Comparison of ENCODE assay signal across 7 mouse cellular contexts in the genomic region with DNA sequence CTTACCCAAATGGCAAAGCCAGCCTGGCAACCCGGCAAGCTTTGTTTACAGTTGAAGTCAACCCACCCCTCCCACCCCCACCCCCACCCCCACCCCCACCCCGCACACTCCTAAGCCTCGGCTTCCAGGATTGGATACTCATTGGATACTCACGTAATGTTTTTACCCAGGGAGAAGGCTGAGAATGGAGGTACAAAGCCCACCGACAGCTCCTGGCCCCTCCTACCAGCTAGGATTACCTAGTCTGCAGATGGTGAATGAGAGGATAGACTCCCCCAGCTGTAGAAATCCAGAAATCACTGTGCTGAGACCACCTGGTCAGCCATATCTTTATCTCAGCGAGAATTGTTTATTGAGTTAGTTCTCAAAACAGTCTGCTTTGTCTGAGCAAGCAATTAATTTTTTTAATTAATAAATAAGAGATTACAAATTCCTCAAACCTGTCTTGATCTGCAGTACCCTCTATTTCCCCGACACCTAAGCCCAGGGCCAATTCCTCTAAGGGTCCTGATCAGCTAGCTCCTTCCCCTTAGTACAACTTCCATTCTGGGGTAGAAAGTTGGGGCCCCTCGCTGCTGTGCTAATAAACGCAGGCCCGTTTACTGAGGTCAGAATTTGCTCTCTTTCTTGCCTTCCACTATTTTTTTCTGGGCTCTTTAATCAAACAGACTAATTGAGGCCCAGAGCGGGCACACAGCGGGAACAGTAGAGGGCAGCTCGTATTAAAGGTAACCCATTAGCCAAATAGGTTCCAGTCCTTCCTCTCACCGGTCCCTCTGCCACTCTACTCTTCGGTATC. TPM values are rescaled to one million over a fixed set of nuclear protein-coding genes. Genes with fewer than 3 reads are reported as not detected.
DNase-seq lines count a peak whose midpoint lies in the region; ATAC-seq and TF ChIP-seq lines count a peak whose summit lies in the region.

No protein-coding gene starts in this region.

- peak overlapping the region; percentile 76 for H3K9ac ChIP-seq in liver, adult 2 months (ENCODE audit: low read depth, low read length)
- H3K9ac ChIP-seq in limb, embryonic 11.5 days (ENCODE audit: low read length) = no peak overlapping the region

- no peak for TF ChIP-seq CTCF in liver, adult 2 months (IDR thresholded peaks at IDR 0.05; ENCODE audit: low read depth, low read length)
- TF ChIP-seq CTCF in small intestine, adult 2 months (IDR thresholded peaks at IDR 0.05; ENCODE audit: extremely low read depth, insufficient read length, insufficient replicate concordance, low read depth, low read length) = no peak

- no peak for DNase-seq in liver, adult 2 months (ENCODE audit: extremely low read depth, low read depth, low spot score)
- no peak for DNase-seq in liver
- peak; percentile 47 for DNase-seq in limb, embryonic 11.5 days (ENCODE audit: low spot score)
- DNase-seq in right cerebral cortex, adult 18-20 months = no peak

- no peaks in the 10 kb centered on the region for H3K27me3 ChIP-seq in liver, adult 2 months (ENCODE audit: control insufficient read depth, insufficient read depth, low read length)
- no peaks in the 10 kb centered on the region for H3K27me3 ChIP-seq in limb, embryonic 11.5 days (ENCODE audit: control insufficient read depth, insufficient read depth, low read length)
- no peaks in the 10 kb centered on the region for H3K27me3 ChIP-seq in small intestine, adult 2 months (ENCODE audit: control insufficient read depth, insufficient read depth, low read length)

- no peaks in the 10 kb centered on the region for H3K36me3 ChIP-seq in liver, adult 2 months (ENCODE audit: control insufficient read depth, insufficient read depth, low read length)
- H3K36me3 ChIP-seq in limb, embryonic 11.5 days (ENCODE audit: control insufficient read depth, insufficient read depth, low read length) = no peaks in the 10 kb centered on the region
- H3K36me3 ChIP-seq in small intestine, adult 2 months (ENCODE audit: control insufficient read depth, insufficient read depth, low read length) = no peaks in the 10 kb centered on the region

- peak overlapping the region; percentile 85 for H3K27ac ChIP-seq in liver, adult 2 months (replicated peaks; ENCODE audit: insufficient read depth, low read depth, low read length)
- peak overlapping the region; percentile 57 for H3K27ac ChIP-seq in limb, embryonic 11.5 days (replicated peaks; ENCODE audit: low read depth, low read length)
- no peak overlapping the region for H3K27ac ChIP-seq in small intestine, adult 2 months (ENCODE audit: insufficient read depth, low read depth, low read length)

- ATAC-seq in erythroblast, adult 5-6 weeks (replicated peaks; ENCODE audit: low FRiP score, poor library complexity, severe bottlenecking) = 0 out of 2 replicates have a peak, but pooled peaks have one; percentile 19
- ATAC-seq in limb, embryonic 11.5 days (ENCODE audit: insufficient number of reproducible peaks, low FRiP score, low TSS enrichment, low read depth) = peak; percentile 66; the same call in 1 of the 2 replicates
- no peak for ATAC-seq in frontal cortex, adult (ENCODE audit: low TSS enrichment)

- H3K4me3 ChIP-seq in liver, adult 2 months (ENCODE audit: insufficient read depth, low read depth, low read length) = peak overlapping the region; percentile 27
- H3K4me3 ChIP-seq in limb, embryonic 11.5 days (ENCODE audit: low read depth, low read length) = no peak overlapping the region
- H3K4me3 ChIP-seq in small intestine, adult 2 months (ENCODE audit: low read depth, low read length) = peak overlapping the region; percentile 32; the same call in 1 of the 2 replicates

- peak; percentile 38; the same call in 1 of the 2 replicates for TF ChIP-seq POLR2A in liver, adult 2 months (IDR thresholded peaks at IDR 0.05; ENCODE audit: extremely low read depth, insufficient read depth, low read length)
- no peak for TF ChIP-seq POLR2A in small intestine, adult 2 months (IDR thresholded peaks at IDR 0.05; ENCODE audit: low read depth, low read length)

- peaks cover 6% of the 10 kb centered on the region; the same call in 1 of the 2 replicates for H3K4me1 ChIP-seq in liver, adult 2 months (ENCODE audit: control insufficient read depth, insufficient read depth, low read length)
- peaks cover 14% of the 10 kb centered on the region for H3K4me1 ChIP-seq in limb, embryonic 11.5 days (ENCODE audit: control insufficient read depth, insufficient read depth, low read length)
- peaks cover 7% of the 10 kb centered on the region for H3K4me1 ChIP-seq in small intestine, adult 2 months (ENCODE audit: control insufficient read depth, insufficient read depth, insufficient read length, low read length)

- H3K79me2 ChIP-seq in liver, adult 2 months (ENCODE audit: control insufficient read depth, insufficient read depth, low read length) = no peaks in the 10 kb centered on the region

- WGBS in liver, adult 2 months = 7% methylated on average over 15 of the region's 15 CpGs
- WGBS in limb, embryonic 11.5 days = 1% methylated on average over 15 of the region's 15 CpGs
- 19% methylated on average over 15 of the region's 15 CpGs for WGBS in small intestine, adult 2 months

- H3K9me3 ChIP-seq in limb, embryonic 11.5 days (ENCODE audit: control insufficient read depth, low read length) = no peaks in the 10 kb centered on the region

- H3K4me2 ChIP-seq in limb, embryonic 11.5 days (ENCODE audit: low read depth, severe bottlenecking) = peak overlapping the region; percentile 36

RNA-seq across cellular contexts. Expression of a gene that starts 10.6 kb away (rescaled TPM):
- total RNA-seq in liver, adult 2 months (2014; rRNA removed) = 2.1 and 6.4 TPM in 2 replicates
- polyA plus RNA-seq in liver, adult 2 months (2012; rRNA removed) = 6.4 and 15.0 TPM in 2 replicates
- 1.7 TPM in 1 of 2 replicates, not detected in the other for total RNA-seq in erythroblast, adult 5-6 weeks (2015; ENCODE audit: low replicate concordance)
- not detected in 2 replicates for total RNA-seq in erythroblast, adult 5-6 weeks (2017; ENCODE audit: low replicate concordance)
- 3.8 and 3.9 TPM in 2 replicates for polyA plus RNA-seq in limb, embryonic 11.5 days (2014; fragmentation: Nextera tagmentation; extraction: Ambion mirVana)
- polyA plus RNA-seq in small intestine, adult 2 months (2012; rRNA removed) = 145 and 219 TPM in 2 replicates

RNA-seq across cellular contexts. Expression of a gene that starts 22.6 kb away (rescaled TPM):
- 211 and 380 TPM in 2 replicates for total RNA-seq in liver, adult 2 months (2014; rRNA removed)
- 1,030 and 1,462 TPM in 2 replicates for polyA plus RNA-seq in liver, adult 2 months (2012; rRNA removed)
- 47.2 and 79.7 TPM in 2 replicates for total RNA-seq in erythroblast, adult 5-6 weeks (2015; ENCODE audit: low replicate concordance)
- 48.1 and 65.8 TPM in 2 replicates for total RNA-seq in erythroblast, adult 5-6 weeks (2017; ENCODE audit: low replicate concordance)
- polyA plus RNA-seq in limb, embryonic 11.5 days (2014; fragmentation: Nextera tagmentation; extraction: Ambion mirVana) = 2,626 and 2,699 TPM in 2 replicates
- 755 and 830 TPM in 2 replicates for polyA plus RNA-seq in small intestine, adult 2 months (2012; rRNA removed)

RNA-seq across cellular contexts. Expression of a gene that starts 38.8 kb away (rescaled TPM):
- 10.9 and 13.6 TPM in 2 replicates for total RNA-seq in liver, adult 2 months (2014; rRNA removed)
- 15.9 and 18.1 TPM in 2 replicates for polyA plus RNA-seq in liver, adult 2 months (2012; rRNA removed)
- 9.4 and 16.9 TPM in 2 replicates for total RNA-seq in erythroblast, adult 5-6 weeks (2015; ENCODE audit: low replicate concordance)
- 15.7 and 16.7 TPM in 2 replicates for total RNA-seq in erythroblast, adult 5-6 weeks (2017; ENCODE audit: low replicate concordance)
- polyA plus RNA-seq in limb, embryonic 11.5 days (2014; fragmentation: Nextera tagmentation; extraction: Ambion mirVana) = 260 and 263 TPM in 2 replicates
- 19.9 and 34.1 TPM in 2 replicates for polyA plus RNA-seq in small intestine, adult 2 months (2012; rRNA removed)

RNA-seq across cellular contexts. Expression of a gene that starts 45.4 kb away (rescaled TPM):
- 253 and 308 TPM in 2 replicates for total RNA-seq in liver, adult 2 months (2014; rRNA removed)
- polyA plus RNA-seq in liver, adult 2 months (2012; rRNA removed) = 357 and 830 TPM in 2 replicates
- total RNA-seq in erythroblast, adult 5-6 weeks (2015; ENCODE audit: low replicate concordance) = 7.9 and 8.8 TPM in 2 replicates
- 2.4 and 11.0 TPM in 2 replicates for total RNA-seq in erythroblast, adult 5-6 weeks (2017; ENCODE audit: low replicate concordance)
- 7.8 and 9.5 TPM in 2 replicates for polyA plus RNA-seq in limb, embryonic 11.5 days (2014; fragmentation: Nextera tagmentation; extraction: Ambion mirVana)
- 68.6 and 89.9 TPM in 2 replicates for polyA plus RNA-seq in small intestine, adult 2 months (2012; rRNA removed)

RNA-seq across cellular contexts. Expression of a gene that starts 50.3 kb away (rescaled TPM):
- total RNA-seq in liver, adult 2 months (2014; rRNA removed) = 657 and 788 TPM in 2 replicates
- polyA plus RNA-seq in liver, adult 2 months (2012; rRNA removed) = 1,775 and 1,843 TPM in 2 replicates
- 33.2 and 46.5 TPM in 2 replicates for total RNA-seq in erythroblast, adult 5-6 weeks (2015; ENCODE audit: low replicate concordance)
- total RNA-seq in erythroblast, adult 5-6 weeks (2017; ENCODE audit: low replicate concordance) = 27.2 and 33.2 TPM in 2 replicates
- 4.5 and 6.2 TPM in 2 replicates for polyA plus RNA-seq in limb, embryonic 11.5 days (2014; fragmentation: Nextera tagmentation; extraction: Ambion mirVana)
- 799 and 1,071 TPM in 2 replicates for polyA plus RNA-seq in small intestine, adult 2 months (2012; rRNA removed)
